Mouse (Mus musculus) gonadal fat pad, adult 2 months (tissue): Measurements from ENCODE around the gene B4galnt2. TPM values are rescaled to one million over a fixed set of nuclear protein-coding genes. Genes with fewer than 3 reads are reported as not detected.

ENCODE experiments used
- DNase-seq: peaks from one replicate; pipeline ENCODE4 v3.0.0-alpha.2; 2012; ENCODE audit warnings: low read depth
- polyA plus RNA-seq: library from polyadenylated mRNA; depleted of rRNA; stranded (reverse); fragments of >200 nt; gene quantifications from 2 replicates; pipeline ENCODE4 v1.2.3, GENCODE M21; 2012; rRNA removed

Gene B4galnt2
- polyA plus RNA-seq, 1 experiment = 21.6 TPM

- no peak for DNase-seq
Measured at GRCm38 (mm10) chr11:95826317-95827167, 88.1 kb downstream of the B4galnt2 start.

DNA sequence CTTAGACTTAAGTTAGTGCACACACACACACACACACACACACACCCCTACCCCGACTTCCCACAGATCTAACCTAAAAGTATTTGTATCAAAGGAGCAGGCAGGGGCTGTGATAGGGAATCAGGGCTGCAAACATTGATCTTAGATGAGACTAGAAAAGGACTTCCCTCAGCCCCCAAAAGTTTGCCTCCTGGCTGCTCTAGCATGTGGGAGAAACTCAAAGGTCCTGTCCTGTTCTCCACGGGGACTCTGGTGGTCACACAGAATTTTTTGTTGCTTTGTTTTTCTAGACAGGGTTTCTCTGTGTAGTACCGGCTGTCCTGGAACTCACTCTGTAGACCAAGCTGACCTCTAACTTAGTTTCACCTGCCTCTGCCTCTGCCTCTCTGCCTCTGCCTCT lies 89.1 kb downstream of the B4galnt2 start:
- DNase-seq = no peak

GRCm38 (mm10) chr11:95824877-95825243 lies 89.8 kb downstream of the B4galnt2 start:
- no peak for DNase-seq

GRCm38 (mm10) chr11:95824071-95824876 lies 90.4 kb downstream of the B4galnt2 start, which contains the start of gene Phospho1:
Phospho1 (plus strand) TSS chr11:95824499.
- DNase-seq = no peak

GRCm38 (mm10) chr11:95822437-95822836 lies 92.3 kb downstream of the B4galnt2 start:
- DNase-seq = no peak

GRCm38 (mm10) chr11:95821511-95821910 lies 93.2 kb downstream of the B4galnt2 start:
- no peak for DNase-seq

DNA sequence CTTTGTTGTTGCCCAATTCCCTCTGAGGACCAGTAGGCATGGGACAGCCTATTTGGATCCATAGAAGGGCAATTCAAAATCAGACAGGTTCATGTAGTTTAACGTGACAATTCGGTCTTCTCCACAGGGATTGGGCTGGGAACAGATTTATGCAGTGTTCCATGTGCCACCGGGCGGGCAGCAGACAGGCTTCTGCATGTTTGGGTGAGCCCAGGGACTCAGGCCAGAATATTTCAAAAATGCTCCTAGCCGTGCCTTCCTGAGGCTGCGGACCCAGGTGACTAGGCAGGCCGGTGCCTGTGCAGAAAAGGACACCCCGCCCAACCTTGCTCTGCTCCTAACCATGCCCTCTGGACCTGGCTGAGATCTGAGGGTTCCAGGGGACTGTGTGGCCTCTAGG lies 95.6 kb downstream of the B4galnt2 start:
- peak; percentile 76 for DNase-seq

Other genes starting within 250 kb of the B4galnt2 start
- 109 and 165 TPM in 2 replicates for gene Phb, start 247.9 kb downstream of the B4galnt2 start, polyA plus RNA-seq
- 15.5 and 20.2 TPM in 2 replicates for gene Zfp652, start 202.2 kb downstream of the B4galnt2 start, polyA plus RNA-seq
- gene B130006D01Rik, start 191.3 kb downstream of the B4galnt2 start, polyA plus RNA-seq = 0.06 and 0.07 TPM in 2 replicates
- 17.3 and 19.2 TPM in 2 replicates for gene Phospho1, start 90.4 kb downstream of the B4galnt2 start, polyA plus RNA-seq
- 5.2 and 12.0 TPM in 2 replicates for gene Gngt2, start 77.7 kb downstream of the B4galnt2 start, polyA plus RNA-seq
- 12.4 and 17.7 TPM in 2 replicates for gene Abi3, start 72.4 kb downstream of the B4galnt2 start, polyA plus RNA-seq
- 0.08 and 0.11 TPM in 2 replicates for gene Igf2bp1, start 91.0 kb upstream of the B4galnt2 start, polyA plus RNA-seq
- not detected in 2 replicates for gene Gip, start 109.7 kb upstream of the B4galnt2 start, polyA plus RNA-seq
- 35.6 and 45.2 TPM in 2 replicates for gene Snf8, start 120.0 kb upstream of the B4galnt2 start, polyA plus RNA-seq
- gene Ube2z, start 150.5 kb upstream of the B4galnt2 start, polyA plus RNA-seq = 89.4 and 104 TPM in 2 replicates
- 603 and 668 TPM in 2 replicates for gene Atp5g1, start 160.8 kb upstream of the B4galnt2 start, polyA plus RNA-seq
- gene Calcoco2, start 197.1 kb upstream of the B4galnt2 start, polyA plus RNA-seq = 0.09 TPM in 1 of 2 replicates, not detected in the other
- gene Ttll6, start 218.9 kb upstream of the B4galnt2 start, polyA plus RNA-seq = 0.45 and 0.84 TPM in 2 replicates